Mouse (Mus musculus) intestine, embryonic 16.5 days (tissue): ENCODE results near the gene Suox. TPM values are rescaled to one million over a fixed set of nuclear protein-coding genes. Genes with fewer than 3 reads are reported as not detected.
A peak's percentile ranks its signal among the peaks of the same experiment; 100 is the strongest.
"Not testable (repeated sequence)": the region's sequence is repeated elsewhere in the genome, so short reads cannot be mapped to it uniquely, and the experiment has no call there.

Experiments
- ATAC-seq: fragments of 200-750 bp; cut with Nextera tagmentation; 2 replicates; pipeline ENCODE4 v1.8.0; 2017; ENCODE audit warnings: moderate TSS enrichment, moderate library complexity
- H3K27ac ChIP-seq: fragments of 300-500 bp; sonication (generic); 2 replicates; pipeline ENCODE4 v1.5.1; 2014; ENCODE audit warnings: mild to moderate bottlenecking, low read length
- H3K27me3 ChIP-seq: fragments of 300-500 bp; sonication (generic); replicated peaks from 2 replicates; pipeline ENCODE4 v1.6.1; 2014; ENCODE audit warnings: low read length, control low read depth, mixed read lengths; ENCODE audit not compliant: control insufficient read depth, insufficient read depth
- H3K36me3 ChIP-seq: fragments of 300-500 bp; sonication (generic); 2 replicates; pipeline ENCODE4 v1.6.1; 2014; ENCODE audit warnings: low read length, control low read depth; ENCODE audit not compliant: control insufficient read depth, insufficient read depth
- H3K4me1 ChIP-seq: fragments of 300-500 bp; sonication (generic); 2 replicates; pipeline ENCODE4 v1.6.1; 2014; ENCODE audit warnings: low read length, control low read depth, mixed read lengths; ENCODE audit not compliant: control insufficient read depth, insufficient read depth
- H3K4me2 ChIP-seq: fragments of 300-500 bp; sonication (generic); 2 replicates; pipeline ENCODE4 v1.6.1; 2014; ENCODE audit warnings: low read depth, low read length, control low read depth
- H3K4me3 ChIP-seq: fragments of 300-500 bp; sonication (generic); 2 replicates; pipeline ENCODE4 v1.5.1; 2014; ENCODE audit warnings: mild to moderate bottlenecking, low read length
- H3K9ac ChIP-seq: fragments of 300-500 bp; sonication (generic); 2 replicates; pipeline ENCODE4 v1.6.1; 2014; ENCODE audit warnings: low read depth, low read length
- H3K9me3 ChIP-seq: fragments of 300-500 bp; sonication (generic); 2 replicates; pipeline ENCODE4 v1.6.1; 2016; ENCODE audit warnings: low read length, control low read depth; ENCODE audit not compliant: control insufficient read depth
- WGBS: fragments of 180-500 bp; shearing (Covaris S2); extraction: QIAGEN DNeasy Blood & Tissue Kit; methylation state at CpG from one replicate; pipeline ENCODE4 v1.1.7; 2014; 5-methylcytosine and 5-hydroxymethylcytosine counted together
- polyA plus RNA-seq: library from polyadenylated mRNA; unstranded; fragments of >200 nt; fragmentation: Nextera tagmentation; extraction: Ambion mirVana; gene quantifications from 2 replicates; pipeline ENCODE4 v1.2.1, GENCODE M21; 2015

The Suox gene
- polyA plus RNA-seq = 11.8 and 13.0 TPM in 2 replicates

DNA sequence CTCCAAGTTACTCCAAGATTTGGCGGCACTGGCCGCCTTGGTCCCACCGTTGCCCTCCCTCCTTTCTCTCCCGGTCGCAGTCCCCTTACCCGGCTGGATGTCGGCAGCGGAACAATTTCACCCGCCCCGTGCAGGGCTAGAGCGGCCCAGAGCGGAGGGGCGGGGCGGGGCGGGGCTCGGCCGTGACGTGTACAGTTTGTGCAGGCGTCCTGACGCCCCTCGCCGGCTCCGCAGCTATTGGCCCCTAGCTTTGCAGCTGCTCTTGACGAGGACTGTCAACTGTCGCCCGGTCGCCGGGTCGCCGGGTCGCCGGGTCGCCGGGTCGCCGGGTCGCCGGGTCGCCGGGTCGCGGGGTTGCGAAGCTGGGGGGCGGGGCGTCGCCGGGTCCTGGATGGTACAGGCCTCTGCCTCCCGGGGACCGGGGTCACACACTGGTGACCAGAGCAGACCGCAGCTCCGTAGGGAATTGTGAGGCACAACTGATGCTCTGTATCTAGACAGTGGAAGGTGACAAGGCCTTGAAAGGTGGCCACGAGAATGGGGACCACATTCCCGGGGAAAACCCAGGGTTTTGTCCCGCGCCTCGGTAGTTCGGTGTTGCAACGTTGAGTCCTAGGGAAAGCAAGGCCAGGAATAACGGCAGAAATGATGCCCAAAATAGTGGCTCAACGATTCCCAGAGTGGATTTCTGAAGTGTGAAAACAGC is at the start of gene Suox:
TSS of gene Suox (minus strand) at position 311 of the 706 bp plus-strand sequence.
- peak; percentile 90 for ATAC-seq
- Histone ChIP-seq H3K4me3 (peak within 1 kb of the TSS; percentile 77), H3K27me3 (no peaks in the 10 kb centered on the region), H3K27ac (peak within 1 kb of the TSS; percentile 57), H3K4me1 (peaks cover 8% of the 10 kb centered on the region), H3K9me3 (no peaks in the 10 kb centered on the region), H3K4me2 (peak within 1 kb of the TSS; percentile 94), H3K9ac (peak within 1 kb of the TSS; percentile 72), H3K36me3 (no peaks in the 10 kb centered on the region)
- WGBS = under 1% methylated on average over 59 of the region's 60 CpGs

DNA sequence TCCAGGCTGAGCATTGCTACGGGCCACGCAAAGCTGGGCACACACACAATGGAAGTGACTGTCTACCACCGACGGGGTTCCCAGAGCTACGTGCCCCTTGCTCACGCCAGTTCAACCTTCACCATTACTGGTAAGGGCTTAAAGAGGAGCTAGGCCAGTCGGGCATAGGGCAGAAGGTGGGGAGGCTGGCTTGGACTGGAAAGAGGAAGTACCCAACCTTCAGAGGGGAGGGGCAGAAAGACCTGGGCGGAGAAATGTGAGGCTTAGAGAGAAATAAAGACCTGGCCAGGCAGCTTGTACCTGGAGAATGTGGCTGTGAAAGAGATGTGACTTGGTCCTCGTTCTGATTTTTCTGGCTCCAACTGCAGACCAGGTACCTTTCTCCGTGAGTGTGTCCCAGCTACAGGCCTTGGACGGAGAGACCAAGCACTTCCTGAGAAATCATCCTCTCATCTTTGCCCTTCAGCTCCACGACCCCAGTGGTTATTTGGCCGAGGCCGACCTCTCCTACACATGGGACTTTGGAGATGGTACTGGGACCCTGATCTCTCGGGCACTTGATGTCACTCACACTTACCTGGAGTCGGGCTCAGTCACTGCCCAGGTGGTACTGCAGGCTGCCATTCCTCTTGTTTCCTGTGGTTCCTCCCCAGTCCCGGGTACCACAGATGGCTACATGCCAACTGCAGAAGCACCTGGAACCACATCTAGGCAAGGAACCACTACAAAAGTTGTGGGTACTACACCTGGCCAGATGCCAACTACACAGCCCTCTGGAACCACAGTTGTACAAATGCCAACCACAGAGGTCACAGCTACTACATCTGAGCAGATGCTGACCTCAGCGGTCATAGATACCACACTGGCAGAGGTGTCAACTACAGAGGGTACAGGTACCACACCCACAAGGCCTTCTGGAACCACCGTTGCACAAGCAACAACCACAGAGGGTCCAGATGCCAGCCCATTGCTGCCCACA is 42.0 kb upstream of the Suox start:
- WGBS = 84% methylated on average over 19 of the region's 19 CpGs
- H3K9me3 ChIP-seq = no peaks in the 10 kb centered on the region

DNA sequence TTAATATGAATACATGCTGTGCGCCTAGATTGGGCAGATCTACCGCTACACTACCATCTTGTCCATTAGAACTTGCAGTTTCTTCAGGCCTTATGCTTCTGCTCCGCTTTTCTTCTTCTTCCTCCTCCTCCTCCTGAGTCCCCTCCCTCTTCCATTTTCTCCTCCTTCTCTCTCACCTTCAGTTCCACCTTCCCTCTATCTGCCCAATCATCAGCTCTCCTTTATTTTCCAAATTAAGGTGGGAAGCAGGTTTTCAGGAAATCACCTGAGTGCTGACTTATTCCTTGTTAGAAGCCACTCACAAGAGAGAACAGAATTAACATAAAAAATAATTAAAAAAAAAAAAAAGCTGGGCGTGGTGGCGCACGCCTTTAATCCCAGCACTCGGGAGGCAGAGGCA is 37.4 kb upstream of the Suox start:
- not testable (repeated sequence) for H3K27ac ChIP-seq, H3K9me3 ChIP-seq, H3K4me2 ChIP-seq, H3K36me3 ChIP-seq, H3K4me1 ChIP-seq, H3K9ac ChIP-seq, H3K27me3 ChIP-seq, H3K4me3 ChIP-seq, ATAC-seq
- 92% methylated on average over 7 of the region's 7 CpGs for WGBS

More for the DNA sequence above, 42.0 kb upstream of the Suox start:
- no peak overlapping the region for H3K4me3 ChIP-seq
- no peaks in the 10 kb centered on the region for H3K4me1 ChIP-seq
- peak; percentile 64 for ATAC-seq
- no peak overlapping the region for H3K9ac ChIP-seq
- no peaks in the 10 kb centered on the region for H3K27me3 ChIP-seq
- H3K36me3 ChIP-seq = no peaks in the 10 kb centered on the region
- no peak overlapping the region for H3K4me2 ChIP-seq
- H3K27ac ChIP-seq = no peak overlapping the region

DNA sequence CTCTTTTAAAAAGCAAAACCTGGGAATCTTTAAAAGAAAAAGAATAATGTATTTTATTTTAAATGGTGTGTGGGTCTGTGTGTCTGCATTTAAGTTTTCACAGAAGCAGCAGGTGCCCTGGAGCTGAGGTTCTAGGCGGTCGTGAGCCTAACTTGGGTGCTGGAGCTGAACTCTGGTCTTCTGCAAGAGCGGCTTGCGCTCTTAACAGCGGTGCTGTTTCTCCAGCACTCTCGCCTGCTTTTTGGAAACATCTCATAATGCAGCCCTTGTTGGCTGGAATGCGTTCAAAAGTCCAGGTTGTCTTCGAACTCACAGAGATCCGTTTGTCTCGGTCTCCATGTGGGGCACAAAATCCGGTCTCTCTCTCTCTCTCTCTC is 31.4 kb upstream of the Suox start:
- Histone ChIP-seq H3K9ac (peak overlapping the region; percentile 65), H3K27ac (peak overlapping the region; percentile 80), H3K36me3 (no peaks in the 10 kb centered on the region), H3K27me3 (no peaks in the 10 kb centered on the region), H3K4me1 (peaks cover 10% of the 10 kb centered on the region; the same call in 1 of the 2 replicates), H3K4me2 (peak overlapping the region; percentile 71), H3K4me3 (peak overlapping the region; percentile 84), H3K9me3 (no peaks in the 10 kb centered on the region)
- peak; percentile 49 for ATAC-seq
- 10% methylated on average over 11 of the region's 11 CpGs for WGBS

DNA sequence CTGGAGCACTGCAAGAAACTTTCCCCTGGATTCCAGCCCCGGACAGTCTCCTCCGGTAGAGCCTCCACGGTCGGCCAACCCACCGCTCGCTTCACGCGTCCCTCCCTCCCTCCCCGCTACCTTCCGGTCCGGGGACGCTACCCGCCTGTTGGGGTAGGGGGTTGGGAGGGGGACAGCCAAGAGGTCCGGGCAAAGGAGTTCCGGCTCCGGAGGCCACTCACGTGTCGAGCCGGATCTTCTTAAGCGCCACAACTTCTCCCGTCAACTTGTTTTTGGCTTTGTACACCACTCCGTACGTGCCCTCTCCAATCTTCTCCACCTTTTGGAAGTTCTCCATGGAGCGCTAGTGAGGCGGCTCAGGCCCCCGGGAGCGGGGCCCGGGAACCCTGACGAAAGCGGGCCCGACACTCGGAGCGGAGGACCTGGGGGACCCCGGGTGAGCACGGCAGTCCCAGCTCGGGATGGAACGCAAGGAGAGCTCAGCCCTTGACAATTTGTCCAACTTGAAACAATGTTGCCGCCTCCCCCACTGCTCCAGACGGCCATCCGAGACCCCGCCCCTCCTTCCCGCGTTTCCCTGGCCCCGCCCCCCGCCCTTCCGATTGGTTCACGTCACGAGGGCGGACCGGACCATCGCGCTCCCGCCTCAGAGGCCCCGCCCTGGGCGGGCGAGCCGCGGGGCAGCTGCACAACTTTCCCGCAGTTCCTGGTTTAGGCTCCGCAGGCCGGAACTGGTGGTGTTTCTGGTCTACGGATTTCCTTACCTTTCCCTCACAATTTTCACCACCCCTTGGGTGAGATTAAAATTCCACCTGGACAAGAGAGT is 30.8 kb upstream of the Suox start, which contains the start of gene Cdk2:
TSS of gene Cdk2 (minus strand) at position 541 of the 826 bp plus-strand sequence.
- WGBS = under 1% methylated on average over 62 of the region's 62 CpGs
- peak within 1 kb of the TSS; percentile 71 for H3K4me2 ChIP-seq
- H3K36me3 ChIP-seq = no peaks in the 10 kb centered on the region
- peak within 1 kb of the TSS; percentile 86 for H3K9ac ChIP-seq
- H3K4me1 ChIP-seq = peaks cover 10% of the 10 kb centered on the region; the same call in 1 of the 2 replicates
- no peaks in the 10 kb centered on the region for H3K9me3 ChIP-seq
- peak within 1 kb of the TSS; percentile 84 for H3K4me3 ChIP-seq
- H3K27ac ChIP-seq = peak within 1 kb of the TSS; percentile 96
- ATAC-seq = peak; percentile 95
- H3K27me3 ChIP-seq = no peaks in the 10 kb centered on the region

DNA sequence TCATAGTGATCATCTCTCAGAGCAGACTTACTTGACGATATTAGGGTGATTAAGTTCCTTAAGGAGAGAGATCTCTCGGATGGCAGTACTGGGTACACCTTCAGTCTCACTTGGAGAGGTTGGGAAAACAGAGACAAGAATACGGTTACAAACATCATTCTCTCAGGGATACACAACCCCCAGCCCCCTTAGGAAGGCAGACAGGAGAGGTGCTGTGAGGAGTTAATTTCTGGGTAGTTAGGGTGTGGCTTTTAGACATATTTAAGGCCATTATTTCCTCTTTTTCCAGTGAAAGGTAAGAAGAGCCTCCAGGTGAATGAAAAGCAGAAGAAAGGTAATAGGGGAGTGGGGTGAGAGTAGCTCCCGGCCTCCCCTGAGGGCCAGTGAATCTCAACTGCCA is 30.0 kb upstream of the Suox start, which contains the start of gene Pmel:
TSS of gene Pmel (plus strand) at position 301 of the 400 bp plus-strand sequence.
- Histone ChIP-seq H3K9me3 (no peaks in the 10 kb centered on the region), H3K27me3 (no peaks in the 10 kb centered on the region), H3K9ac (peak within 1 kb of the TSS; percentile 86), H3K4me3 (peak within 1 kb of the TSS; percentile 84), H3K4me2 (peak within 1 kb of the TSS; percentile 71), H3K4me1 (peaks cover 13% of the 10 kb centered on the region; the same call in 1 of the 2 replicates), H3K27ac (peak within 1 kb of the TSS; percentile 96), H3K36me3 (no peaks in the 10 kb centered on the region; the same call in 1 of the 2 replicates)
- no peak for ATAC-seq
- WGBS = 12% methylated on average over 4 of the region's 4 CpGs

DNA sequence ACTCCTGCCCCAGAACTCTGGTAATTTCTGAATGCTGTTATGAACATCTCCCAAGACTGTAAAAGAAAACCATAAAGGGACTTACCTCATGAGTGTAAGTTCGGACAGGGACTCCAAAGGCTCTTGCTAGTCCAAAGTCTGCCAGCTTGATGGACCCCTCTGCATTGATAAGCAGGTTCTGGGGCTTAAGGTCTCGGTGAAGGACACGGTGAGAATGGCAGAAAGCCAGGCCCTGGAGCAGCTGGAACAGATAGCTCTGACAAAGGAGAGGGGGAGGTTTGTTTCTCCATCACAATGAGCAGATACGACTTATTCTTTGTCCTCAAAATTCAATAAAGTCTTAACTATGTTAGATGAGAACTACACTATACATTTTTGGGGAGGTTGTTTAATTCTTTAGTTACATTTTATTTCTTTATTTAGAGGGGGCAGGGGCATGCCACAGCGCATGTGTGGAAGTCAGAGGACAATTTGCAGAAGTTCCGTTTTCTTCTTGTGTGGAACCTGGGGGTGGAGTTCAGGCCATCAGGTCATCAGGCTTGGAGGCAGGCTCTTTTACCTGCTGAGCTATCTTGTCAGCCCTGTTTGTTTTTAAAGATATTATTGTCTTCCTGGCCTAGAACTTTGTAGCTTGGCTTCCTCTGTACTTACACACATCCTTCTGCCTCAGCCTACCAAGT is 28.6 kb upstream of the Suox start:
- H3K27ac ChIP-seq = no peak overlapping the region
- H3K4me2 ChIP-seq = no peak overlapping the region
- no peak overlapping the region for H3K9ac ChIP-seq
- no peaks in the 10 kb centered on the region for H3K27me3 ChIP-seq
- H3K4me1 ChIP-seq = peaks cover 13% of the 10 kb centered on the region; the same call in 1 of the 2 replicates
- 69% methylated on average over 6 of the region's 6 CpGs for WGBS
- no peak overlapping the region for H3K4me3 ChIP-seq
- no peak for ATAC-seq
- H3K9me3 ChIP-seq = no peaks in the 10 kb centered on the region
- peaks cover 3% of the 10 kb centered on the region; the same call in 1 of the 2 replicates for H3K36me3 ChIP-seq

DNA sequence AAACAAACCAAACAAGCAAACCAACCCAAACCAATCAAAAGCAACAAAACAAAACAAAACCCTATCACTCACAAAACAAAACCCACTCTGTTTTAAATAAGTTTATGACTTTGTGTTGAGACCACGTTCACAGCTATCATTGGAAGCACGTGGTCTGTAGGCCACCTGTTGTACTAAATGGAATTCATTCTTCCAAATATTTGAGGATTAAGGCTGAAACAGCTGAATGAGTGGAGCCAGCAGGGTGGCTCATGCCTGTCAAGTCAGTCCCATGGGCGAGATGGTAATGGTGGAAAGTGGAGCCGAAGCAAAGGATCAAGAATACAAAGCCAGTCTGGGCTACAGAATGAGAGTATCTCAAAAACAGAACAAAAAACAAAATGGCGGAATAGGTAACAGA is 26.8 kb upstream of the Suox start:
- Histone ChIP-seq H3K27me3 (no peaks in the 10 kb centered on the region), H3K9ac (no peak overlapping the region), H3K4me3 (no peak overlapping the region), H3K27ac (no peak overlapping the region), H3K36me3 (peaks cover 3% of the 10 kb centered on the region; the same call in 1 of the 2 replicates), H3K4me1 (peaks cover 13% of the 10 kb centered on the region; the same call in 1 of the 2 replicates), H3K4me2 (no peak overlapping the region), H3K9me3 (no peaks in the 10 kb centered on the region)
- ATAC-seq = no peak
- 86% methylated on average over 5 of the region's 5 CpGs for WGBS
